Mouse (Mus musculus): ENCODE measurements at regions not wholly inside any gene's neighbourhood (a gene's known extent, or its start where the extent isn't known, plus 50 kb on each side); places are given as distances from the start of the nearest gene placed in this dataset.

DNA sequence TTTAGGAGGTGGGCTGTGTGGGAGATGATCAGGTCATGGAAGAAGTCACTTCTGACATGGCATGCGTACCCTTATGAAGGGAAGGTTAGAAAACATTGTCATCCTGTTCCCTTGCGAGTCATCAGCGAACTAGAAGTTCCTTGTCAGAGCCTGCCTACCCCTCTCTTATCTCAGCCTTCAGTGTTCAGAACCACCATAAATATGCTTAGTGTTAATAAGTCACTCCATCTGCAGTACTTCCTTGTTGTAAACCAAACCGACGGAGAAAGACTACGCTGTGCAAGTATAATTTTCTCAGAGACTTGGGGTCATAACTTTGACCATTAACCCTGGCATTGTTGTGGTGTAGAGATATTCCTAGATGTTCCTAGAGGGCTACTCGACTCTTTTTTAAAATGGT is 477.6 kb downstream of the Fut8 start:
- 68% methylated on average over 7 of the region's 7 CpGs for WGBS

DNA sequence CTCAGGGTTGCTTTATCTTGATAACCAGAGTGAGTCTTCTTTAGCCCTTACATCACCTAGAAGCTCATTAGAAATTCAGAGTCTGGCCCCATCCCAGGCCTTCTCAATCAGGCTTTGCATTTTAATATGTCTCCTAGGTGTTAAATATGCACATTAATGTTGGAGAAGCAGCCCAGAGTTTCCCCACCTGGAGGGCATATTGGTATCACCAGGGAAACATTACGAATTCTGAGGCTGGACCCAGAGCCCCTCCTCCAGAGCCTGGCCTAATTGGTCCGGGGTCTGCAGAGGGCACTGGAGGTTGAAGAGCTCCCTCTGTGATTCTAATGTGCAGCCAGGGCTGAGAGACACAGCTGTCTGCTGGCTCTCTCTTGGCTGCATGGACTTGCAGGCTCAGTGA is 478.1 kb downstream of the Fut8 start:
- 37% methylated on average over 2 of the region's 2 CpGs for WGBS
- Histone ChIP-seq H3K4me3 (no peak overlapping the region), H3K9ac (no peak overlapping the region), H3K27ac (no peak overlapping the region), H3K9me3 (replicated peaks) (no peaks in the 10 kb centered on the region), H3K4me2 (no peak overlapping the region), H3K4me1 (replicated peaks) (no peaks in the 10 kb centered on the region), H3K27me3 (no peaks in the 10 kb centered on the region), H3K36me3 (no peaks in the 10 kb centered on the region)
- no peak for ATAC-seq (replicated peaks; ENCODE audit: insufficient number of reproducible peaks, insufficient read depth, low FRiP score, low read depth)

More for the DNA sequence above, 477.6 kb downstream of the Fut8 start:
- no peak for ATAC-seq (replicated peaks; ENCODE audit: insufficient number of reproducible peaks, insufficient read depth, low FRiP score, low read depth)
- no peaks in the 10 kb centered on the region for H3K4me1 ChIP-seq (replicated peaks)
- no peak overlapping the region for H3K27ac ChIP-seq
- no peak overlapping the region for H3K4me3 ChIP-seq
- H3K9me3 ChIP-seq (replicated peaks) = no peaks in the 10 kb centered on the region
- H3K27me3 ChIP-seq = no peaks in the 10 kb centered on the region
- no peak overlapping the region for H3K4me2 ChIP-seq
- H3K9ac ChIP-seq = no peak overlapping the region
- no peaks in the 10 kb centered on the region for H3K36me3 ChIP-seq

DNA sequence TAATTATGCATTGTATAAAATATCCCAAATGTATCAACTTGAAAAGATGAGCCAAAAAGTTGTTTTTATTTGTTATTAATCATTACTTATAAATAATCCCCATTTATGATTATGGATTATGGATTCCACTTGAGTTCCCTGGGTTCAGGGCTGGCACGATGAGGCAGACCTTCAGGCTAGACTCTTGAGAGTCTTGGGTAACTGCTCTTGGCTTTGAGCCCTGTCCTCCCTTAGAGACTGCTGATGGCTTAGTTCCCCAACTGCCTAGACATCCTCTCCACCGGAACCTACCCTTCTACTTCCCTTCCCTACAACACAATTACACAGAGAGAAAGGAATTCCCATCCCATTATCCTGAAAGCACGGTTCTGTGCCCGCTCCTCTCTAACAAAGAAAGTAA is 466.3 kb upstream of the Gm6657 start:
- Histone ChIP-seq H3K27me3 (no peaks in the 10 kb centered on the region), H3K4me1 (replicated peaks) (no peaks in the 10 kb centered on the region), H3K27ac (no peak overlapping the region), H3K9ac (no peak overlapping the region), H3K36me3 (no peaks in the 10 kb centered on the region), H3K4me3 (no peak overlapping the region), H3K9me3 (replicated peaks) (no peaks in the 10 kb centered on the region), H3K4me2 (no peak overlapping the region)
- WGBS = 46% methylated on average over 4 of the region's 4 CpGs
- no peak for ATAC-seq (replicated peaks; ENCODE audit: insufficient number of reproducible peaks, insufficient read depth, low FRiP score, low read depth)

DNA sequence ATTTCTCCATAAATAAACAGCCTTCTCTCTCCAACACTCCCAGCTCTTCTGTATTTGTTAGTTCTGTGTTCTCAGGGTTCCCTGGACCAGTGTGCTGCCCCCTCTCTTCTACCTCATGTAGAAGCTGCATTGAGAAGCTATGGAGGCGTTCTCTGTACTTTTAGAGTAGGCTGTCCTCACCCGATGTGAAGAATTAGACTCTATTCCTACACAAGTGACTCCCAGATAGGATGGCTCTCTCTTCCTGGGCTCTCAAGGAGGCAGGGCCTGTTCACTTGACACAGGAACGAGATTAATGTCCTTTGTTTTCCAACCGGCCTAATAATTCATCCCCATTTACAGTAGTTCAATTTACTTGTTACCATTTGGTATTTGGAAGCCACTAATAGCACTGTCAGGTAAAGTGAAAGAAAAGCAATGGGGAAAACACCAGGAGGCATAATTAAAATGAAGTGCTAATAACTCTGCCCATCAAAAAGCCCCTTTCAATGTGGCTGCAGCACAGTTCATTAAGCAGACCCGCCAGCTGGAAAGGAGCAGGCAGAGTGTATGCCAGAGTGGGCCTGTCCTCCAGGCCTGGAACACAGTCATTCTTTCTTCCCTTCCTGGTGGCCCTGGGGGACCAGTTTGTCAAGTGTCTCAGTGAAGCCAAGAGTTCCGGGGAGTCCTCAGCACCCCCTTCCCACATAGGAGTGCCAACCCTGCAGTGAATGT is 454.8 kb upstream of the Gm6657 start:
- no peak for ATAC-seq (replicated peaks; ENCODE audit: insufficient number of reproducible peaks, insufficient read depth, low FRiP score, low read depth)

DNA sequence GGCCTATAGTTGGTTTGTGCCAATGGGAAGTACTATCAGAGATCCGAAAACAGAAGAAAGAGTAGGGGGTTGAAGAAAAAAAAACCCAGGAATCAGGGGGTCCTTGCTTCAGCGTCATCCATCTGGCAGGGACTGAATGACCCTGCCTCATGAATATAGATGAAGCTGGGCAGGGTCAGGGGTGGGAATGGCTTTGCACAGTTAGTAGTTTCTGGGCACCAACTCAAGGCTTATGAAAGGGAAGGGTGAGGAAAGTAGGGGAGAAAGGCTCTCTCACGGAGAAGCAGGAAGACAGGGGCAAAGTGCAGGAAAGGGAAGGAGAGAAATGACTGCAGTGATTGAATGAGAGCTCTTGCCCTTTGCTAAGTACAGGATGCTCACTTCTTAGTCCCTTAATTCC is 451.3 kb upstream of the Gm6657 start:
- Histone ChIP-seq H3K27me3 (no peaks in the 10 kb centered on the region), H3K27ac (no peak overlapping the region), H3K9ac (no peak overlapping the region), H3K4me1 (replicated peaks) (no peaks in the 10 kb centered on the region), H3K36me3 (no peaks in the 10 kb centered on the region), H3K4me2 (no peak overlapping the region), H3K9me3 (replicated peaks) (no peaks in the 10 kb centered on the region), H3K4me3 (no peak overlapping the region)
- ATAC-seq (replicated peaks; ENCODE audit: insufficient number of reproducible peaks, insufficient read depth, low FRiP score, low read depth) = no peak
- WGBS = 73% methylated on average over 3 of the region's 3 CpGs

More for the DNA sequence above, 454.8 kb upstream of the Gm6657 start:
- Histone ChIP-seq H3K9me3 (replicated peaks) (no peaks in the 10 kb centered on the region), H3K27me3 (no peaks in the 10 kb centered on the region), H3K4me1 (replicated peaks) (no peaks in the 10 kb centered on the region), H3K4me3 (no peak overlapping the region), H3K36me3 (no peaks in the 10 kb centered on the region), H3K9ac (no peak overlapping the region), H3K4me2 (no peak overlapping the region), H3K27ac (no peak overlapping the region)
- 65% methylated on average over 6 of the region's 6 CpGs for WGBS

DNA sequence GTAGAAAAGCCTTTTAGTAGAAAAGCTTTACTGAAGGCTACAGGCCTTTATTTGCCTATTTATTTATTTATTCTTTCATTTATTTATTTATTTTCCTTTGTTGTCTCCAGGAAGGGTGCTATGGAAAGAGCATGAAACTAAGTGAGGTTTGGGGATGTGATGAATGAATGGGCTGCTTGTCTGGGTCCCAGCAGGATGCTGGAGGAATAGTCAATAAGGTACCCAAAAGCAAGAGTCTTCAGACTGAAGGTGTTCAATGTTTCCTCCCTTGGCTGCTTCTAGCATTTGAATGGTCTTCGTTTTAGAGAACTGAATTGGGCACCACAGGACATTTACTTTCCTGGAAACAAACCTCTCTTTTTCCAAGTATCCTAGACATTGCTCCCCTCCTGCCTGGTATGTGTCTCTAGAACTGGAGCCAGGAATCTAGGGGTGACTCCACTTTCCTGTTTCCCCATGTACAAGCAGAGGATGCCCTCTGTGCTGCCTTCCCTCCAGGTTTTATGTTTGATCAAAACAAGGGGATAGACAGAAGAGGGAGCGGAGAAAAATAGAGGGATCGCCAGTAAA is 444.5 kb upstream of the Gm6657 start:
- no peaks in the 10 kb centered on the region for H3K27me3 ChIP-seq
- H3K9me3 ChIP-seq (replicated peaks) = no peaks in the 10 kb centered on the region
- no peak overlapping the region for H3K9ac ChIP-seq
- ATAC-seq (replicated peaks; ENCODE audit: insufficient number of reproducible peaks, insufficient read depth, low FRiP score, low read depth) = no peak
- no peak overlapping the region for H3K27ac ChIP-seq
- 73% methylated on average over 3 of the region's 3 CpGs for WGBS
- no peaks in the 10 kb centered on the region for H3K4me1 ChIP-seq (replicated peaks)
- H3K4me2 ChIP-seq = no peak overlapping the region
- no peak overlapping the region for H3K4me3 ChIP-seq
- no peaks in the 10 kb centered on the region for H3K36me3 ChIP-seq

DNA sequence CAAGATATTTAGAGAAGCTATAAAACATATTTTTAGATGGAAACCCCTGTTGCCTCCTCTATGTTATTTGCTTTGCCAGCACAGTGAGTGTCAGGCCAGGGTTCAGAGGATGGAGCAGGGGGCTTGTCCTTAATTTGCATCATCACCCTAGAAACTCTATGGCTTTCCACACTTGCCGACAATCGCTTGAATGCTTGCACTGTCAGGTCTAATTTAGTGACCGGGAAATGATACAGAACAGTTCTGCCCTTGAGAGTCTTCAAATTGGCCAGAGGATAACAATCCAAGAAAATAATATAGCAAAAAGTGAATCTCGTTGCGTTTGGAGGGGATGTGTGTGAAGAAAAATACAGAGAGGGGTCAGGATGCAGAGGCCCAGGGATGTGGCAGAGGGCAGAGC is 441.9 kb upstream of the Gm6657 start:
- Histone ChIP-seq H3K4me3 (no peak overlapping the region), H3K27me3 (peaks cover 2% of the 10 kb centered on the region; the same call in 1 of the 2 replicates), H3K9ac (no peak overlapping the region), H3K9me3 (replicated peaks) (no peaks in the 10 kb centered on the region), H3K36me3 (no peaks in the 10 kb centered on the region), H3K27ac (no peak overlapping the region), H3K4me2 (no peak overlapping the region), H3K4me1 (replicated peaks) (no peaks in the 10 kb centered on the region)
- 75% methylated on average over 5 of the region's 5 CpGs for WGBS
- ATAC-seq (replicated peaks; ENCODE audit: insufficient number of reproducible peaks, insufficient read depth, low FRiP score, low read depth) = no peak

DNA sequence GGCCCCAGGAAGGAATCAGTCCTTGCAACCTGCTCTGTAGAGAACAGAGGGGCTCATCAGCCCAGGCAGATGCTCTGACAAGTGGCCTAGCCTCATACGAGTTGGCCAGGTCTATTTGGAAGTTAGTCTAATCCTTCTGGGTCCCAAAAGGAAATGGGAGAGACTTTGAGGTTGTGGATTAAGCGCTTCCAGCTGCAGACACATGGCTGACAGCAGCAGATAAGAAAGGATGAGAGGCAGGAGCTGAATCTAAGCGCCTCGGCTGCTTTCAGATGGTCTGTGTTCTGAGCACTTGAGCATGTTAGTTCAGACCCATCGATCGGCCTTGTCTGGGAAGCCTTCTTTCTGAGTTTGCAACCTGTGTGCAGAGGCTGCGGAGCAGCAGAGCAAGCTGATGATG is 438.0 kb upstream of the Gm6657 start:
- WGBS = 28% methylated on average over 7 of the region's 7 CpGs

DNA sequence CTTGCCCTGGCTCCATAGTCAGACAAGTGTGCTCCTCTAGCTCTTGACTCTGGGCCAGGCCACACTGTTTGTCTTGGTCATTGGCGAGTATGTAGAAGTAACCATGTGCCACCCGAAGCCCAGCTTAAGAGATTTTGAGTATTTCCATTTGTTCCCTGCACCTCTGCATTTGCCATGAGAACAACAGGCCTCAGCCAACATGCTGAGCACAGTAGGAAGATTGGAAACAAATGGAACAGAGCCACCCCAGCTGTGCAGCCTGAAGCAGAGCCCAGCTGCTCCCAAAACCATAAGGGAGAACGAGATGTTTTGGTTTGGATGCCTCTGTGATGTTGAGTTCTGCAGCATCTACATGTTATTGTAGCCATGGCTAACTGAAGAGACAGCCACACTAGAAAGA is 433.1 kb upstream of the Gm6657 start:
- Histone ChIP-seq H3K27ac (no peak overlapping the region), H3K4me2 (no peak overlapping the region), H3K4me1 (replicated peaks) (no peaks in the 10 kb centered on the region), H3K9ac (no peak overlapping the region), H3K27me3 (0 out of 2 replicates have a peak, but pooled peaks cover 2% of the 10 kb centered on the region), H3K9me3 (replicated peaks) (no peaks in the 10 kb centered on the region), H3K4me3 (no peak overlapping the region), H3K36me3 (no peaks in the 10 kb centered on the region)
- 69% methylated on average over 3 of the region's 3 CpGs for WGBS
- no peak for ATAC-seq (replicated peaks; ENCODE audit: insufficient number of reproducible peaks, insufficient read depth, low FRiP score, low read depth)

More for the DNA sequence above, 438.0 kb upstream of the Gm6657 start:
- Histone ChIP-seq H3K27ac (no peak overlapping the region), H3K36me3 (no peaks in the 10 kb centered on the region), H3K9ac (no peak overlapping the region), H3K4me1 (replicated peaks) (no peaks in the 10 kb centered on the region), H3K4me3 (no peak overlapping the region), H3K27me3 (peaks cover 2% of the 10 kb centered on the region; the same call in 1 of the 2 replicates), H3K9me3 (replicated peaks) (no peaks in the 10 kb centered on the region), H3K4me2 (no peak overlapping the region)
- ATAC-seq (replicated peaks; ENCODE audit: insufficient number of reproducible peaks, insufficient read depth, low FRiP score, low read depth) = no peak

DNA sequence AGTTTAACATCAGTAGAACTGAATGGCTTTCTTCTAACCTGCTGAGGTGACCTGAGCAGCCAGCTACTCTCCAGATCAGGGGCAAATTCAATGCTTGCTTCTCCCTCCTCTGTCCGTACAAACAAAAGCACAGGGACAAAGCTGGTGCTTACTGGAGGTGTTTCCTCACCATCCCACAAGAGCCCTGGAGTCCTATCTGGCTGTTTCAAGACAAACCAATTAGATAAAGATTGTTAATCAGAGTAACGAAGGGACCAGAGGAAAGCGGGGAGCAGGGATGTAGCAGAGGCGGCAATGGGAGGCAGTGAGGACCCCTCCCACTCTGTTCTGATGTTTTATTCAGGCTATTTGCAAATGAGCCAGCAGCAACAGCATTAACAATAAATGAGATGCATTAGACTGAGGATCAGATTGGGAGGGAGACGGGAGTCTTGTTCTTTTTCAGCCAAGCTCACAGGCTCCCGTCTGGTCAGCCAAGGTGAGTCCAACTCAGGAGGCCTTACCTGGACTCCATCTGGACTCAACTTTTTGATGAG is 418.0 kb upstream of the Gm6657 start:
- no peak for ATAC-seq (replicated peaks; ENCODE audit: insufficient number of reproducible peaks, insufficient read depth, low FRiP score, low read depth)
- Histone ChIP-seq H3K27ac (no peak overlapping the region), H3K4me2 (no peak overlapping the region), H3K4me1 (replicated peaks) (peaks cover 3% of the 10 kb centered on the region), H3K9ac (no peak overlapping the region), H3K36me3 (no peaks in the 10 kb centered on the region), H3K9me3 (replicated peaks) (no peaks in the 10 kb centered on the region), H3K27me3 (no peaks in the 10 kb centered on the region), H3K4me3 (no peak overlapping the region)
- WGBS = 83% methylated on average over 6 of the region's 6 CpGs

DNA sequence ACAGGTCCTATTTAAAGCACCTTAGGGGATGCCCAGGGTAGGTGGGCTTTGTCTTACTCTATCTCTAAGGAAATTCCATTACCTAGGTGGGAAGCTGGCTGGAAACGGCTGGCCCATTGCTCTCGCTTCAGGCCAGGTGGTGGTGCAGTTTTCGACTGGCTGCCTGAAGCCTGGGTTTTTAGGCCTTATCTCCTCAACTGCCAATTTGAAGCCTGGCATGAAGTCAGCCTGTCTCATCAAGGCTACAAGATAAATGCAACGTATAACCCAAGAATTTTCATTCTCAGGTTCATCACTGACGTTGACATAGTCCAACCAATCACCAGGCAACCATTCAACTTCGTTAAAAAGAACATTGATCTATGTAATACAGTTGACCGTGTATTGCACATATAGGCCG is 417.3 kb upstream of the Gm6657 start:
- Histone ChIP-seq H3K4me3 (no peak overlapping the region), H3K36me3 (no peaks in the 10 kb centered on the region), H3K27me3 (no peaks in the 10 kb centered on the region), H3K9me3 (replicated peaks) (no peaks in the 10 kb centered on the region), H3K9ac (no peak overlapping the region), H3K4me1 (replicated peaks) (peaks cover 3% of the 10 kb centered on the region), H3K4me2 (no peak overlapping the region), H3K27ac (no peak overlapping the region)
- ATAC-seq (replicated peaks; ENCODE audit: insufficient number of reproducible peaks, insufficient read depth, low FRiP score, low read depth) = no peak
- WGBS = 70% methylated on average over 8 of the region's 8 CpGs
